Mouse (Mus musculus) bone marrow macrophage, adult 2 months (primary cell): ENCODE measurements around the gene Kmt2d.

Experiments used
- CTCF ChIP-seq: IDR thresholded peaks from 2 replicates; pipeline ENCODE4 v1.5.1; 2012; ENCODE audit warnings: low read depth, mild to moderate bottlenecking, low read length, moderate library complexity
- POLR2A ChIP-seq: IDR thresholded peaks from 2 replicates; pipeline ENCODE4 v1.6.1; 2012; ENCODE audit warnings: mild to moderate bottlenecking, low read depth, low read length, borderline replicate concordance

- TF ChIP-seq CTCF (no peak), POLR2A (no peak)
Measured at GRCm38 (mm10) chr15:98852071-98852470, 18.9 kb downstream of the Kmt2d start.
